Mouse (Mus musculus) heart, embryonic 16.5 days (tissue): ENCODE results near the gene Wwc1. TPM values are rescaled to one million over a fixed set of nuclear protein-coding genes. Genes with fewer than 3 reads are reported as not detected.

Experiments
- ATAC-seq: fragments of 200-750 bp; cut with Nextera tagmentation; replicated peaks from 2 replicates; pipeline ENCODE4 v1.8.0; 2017; ENCODE audit warnings: moderate number of reproducible peaks; ENCODE audit not compliant: insufficient read depth, low FRiP score; ENCODE audit errors: extremely low read depth
- H3K27ac ChIP-seq: fragments of 300-500 bp; sonication (generic); 2 replicates; pipeline ENCODE4 v1.5.1; 2014; ENCODE audit warnings: mild to moderate bottlenecking, low read length, control low read depth, moderate library complexity
- H3K27me3 ChIP-seq: fragments of 300-500 bp; sonication (generic); 2 replicates; pipeline ENCODE4 v1.6.1; 2014; ENCODE audit warnings: low read length, mixed read lengths; ENCODE audit not compliant: control insufficient read depth, insufficient read depth
- H3K36me3 ChIP-seq: fragments of 300-500 bp; sonication (generic); 2 replicates; pipeline ENCODE4 v1.6.1; 2014; ENCODE audit not compliant: control insufficient read depth, insufficient read depth
- H3K4me1 ChIP-seq: fragments of 300-500 bp; sonication (generic); 2 replicates; pipeline ENCODE4 v1.6.1; 2014; ENCODE audit warnings: low read length, mixed read lengths; ENCODE audit not compliant: control insufficient read depth, insufficient read depth
- H3K4me2 ChIP-seq: fragments of 300-500 bp; sonication (generic); 2 replicates; pipeline ENCODE4 v1.6.1; 2014; ENCODE audit warnings: low read depth, mild to moderate bottlenecking, control low read depth, low read length
- H3K4me3 ChIP-seq: fragments of 300-500 bp; sonication (generic); 2 replicates; pipeline ENCODE4 v1.5.1; 2014; ENCODE audit warnings: mild to moderate bottlenecking, control low read depth, low read length
- H3K9ac ChIP-seq: fragments of 300-500 bp; sonication (generic); 2 replicates; pipeline ENCODE4 v1.6.1; 2014; ENCODE audit warnings: low read length, control low read depth
- H3K9me3 ChIP-seq: fragments of 300-500 bp; sonication (generic); replicated peaks from 2 replicates; pipeline ENCODE4 v1.6.1; 2016; ENCODE audit warnings: low read length; ENCODE audit not compliant: control insufficient read depth
- WGBS: fragments of 180-500 bp; shearing (Covaris S2); extraction: QIAGEN DNeasy Blood & Tissue Kit; methylation state at CpG from one replicate; pipeline ENCODE4 v1.1.7; 2014; 5-methylcytosine and 5-hydroxymethylcytosine counted together
- polyA plus RNA-seq: library from polyadenylated mRNA; unstranded; fragments of >200 nt; fragmentation: Nextera tagmentation; extraction: Ambion mirVana; gene quantifications from 2 replicates; pipeline ENCODE4 v1.2.1, GENCODE M21; 2015

The Wwc1 gene
- polyA plus RNA-seq, 1 experiment from 2014 or later: 0.77 TPM

DNA sequence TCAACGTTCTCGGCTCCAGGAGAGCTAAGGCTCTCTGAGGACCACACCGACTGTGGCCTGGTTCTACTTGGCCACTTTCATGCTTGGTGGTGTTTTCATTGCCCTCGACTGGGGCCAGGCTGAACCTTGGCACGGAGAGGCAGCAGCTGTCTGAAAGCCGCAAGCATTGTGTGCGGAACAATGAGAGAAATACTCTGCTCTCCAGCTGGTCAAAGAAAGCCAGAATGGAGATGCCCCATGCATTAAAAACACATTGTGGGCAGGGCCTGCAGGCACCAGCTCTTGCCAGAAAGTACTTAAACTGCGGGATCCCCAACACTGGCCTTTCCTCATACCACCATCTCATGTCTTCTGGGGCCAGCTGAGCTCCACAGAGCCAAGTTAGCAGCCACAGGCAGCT lies 91.5 kb downstream of the Wwc1 start:
- Histone ChIP-seq H3K9me3 (no peaks in the 10 kb centered on the region), H3K27ac (no peak overlapping the region), H3K4me3 (no peak overlapping the region), H3K4me2 (no peak overlapping the region), H3K4me1 (peaks cover 14% of the 10 kb centered on the region), H3K9ac (no peak overlapping the region), H3K36me3 (no peaks in the 10 kb centered on the region), H3K27me3 (no peaks in the 10 kb centered on the region)
- WGBS: 82% methylated on average over 8 of the region's 8 CpGs
- ATAC-seq: no peak

DNA sequence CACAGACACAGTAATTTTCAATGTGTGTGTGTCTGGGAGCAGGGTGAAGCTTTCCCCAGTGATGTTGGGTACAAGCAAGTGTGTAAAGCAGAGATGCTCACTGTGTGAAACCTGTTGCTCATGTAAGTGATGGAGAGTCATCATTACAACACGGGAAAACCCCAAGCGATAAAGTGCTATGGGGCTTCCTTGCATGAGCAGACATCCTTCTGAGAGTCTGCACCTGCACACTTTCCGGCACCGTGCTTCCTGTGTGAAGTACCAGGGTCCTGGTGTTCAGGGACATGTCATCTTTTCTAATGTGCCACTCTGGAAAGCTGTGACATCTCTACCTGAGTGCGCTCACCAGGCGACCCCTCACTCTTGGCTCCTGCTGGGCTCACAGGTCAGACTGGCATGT lies 97.5 kb downstream of the Wwc1 start:
- Histone ChIP-seq H3K9me3 (no peaks in the 10 kb centered on the region), H3K4me1 (peaks cover 11% of the 10 kb centered on the region), H3K27me3 (no peaks in the 10 kb centered on the region), H3K4me3 (no peak overlapping the region), H3K27ac (no peak overlapping the region), H3K4me2 (no peak overlapping the region), H3K36me3 (no peaks in the 10 kb centered on the region), H3K9ac (no peak overlapping the region)
- 90% methylated on average over 6 of the region's 6 CpGs for WGBS
- no peak for ATAC-seq

DNA sequence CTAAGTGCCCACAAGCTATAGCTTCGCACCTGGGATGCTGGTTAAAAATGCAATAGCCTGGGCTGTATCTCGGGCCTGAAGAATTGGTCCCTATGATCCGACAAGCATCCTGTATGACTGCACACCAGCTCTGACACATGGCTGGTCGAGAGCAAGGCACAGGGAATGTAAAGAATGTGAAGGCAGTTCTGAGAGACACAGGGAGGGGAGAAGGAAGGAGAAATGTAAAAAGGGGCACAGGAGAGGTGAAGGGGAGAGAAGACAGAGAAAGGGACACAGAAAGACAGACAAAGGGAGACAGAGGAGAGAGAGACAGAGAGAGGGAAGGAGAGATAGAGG lies 101.8 kb downstream of the Wwc1 start:
- WGBS: 35% methylated on average over 4 of the region's 4 CpGs
- no peak overlapping the region for H3K27ac ChIP-seq
- ATAC-seq: no peak

DNA sequence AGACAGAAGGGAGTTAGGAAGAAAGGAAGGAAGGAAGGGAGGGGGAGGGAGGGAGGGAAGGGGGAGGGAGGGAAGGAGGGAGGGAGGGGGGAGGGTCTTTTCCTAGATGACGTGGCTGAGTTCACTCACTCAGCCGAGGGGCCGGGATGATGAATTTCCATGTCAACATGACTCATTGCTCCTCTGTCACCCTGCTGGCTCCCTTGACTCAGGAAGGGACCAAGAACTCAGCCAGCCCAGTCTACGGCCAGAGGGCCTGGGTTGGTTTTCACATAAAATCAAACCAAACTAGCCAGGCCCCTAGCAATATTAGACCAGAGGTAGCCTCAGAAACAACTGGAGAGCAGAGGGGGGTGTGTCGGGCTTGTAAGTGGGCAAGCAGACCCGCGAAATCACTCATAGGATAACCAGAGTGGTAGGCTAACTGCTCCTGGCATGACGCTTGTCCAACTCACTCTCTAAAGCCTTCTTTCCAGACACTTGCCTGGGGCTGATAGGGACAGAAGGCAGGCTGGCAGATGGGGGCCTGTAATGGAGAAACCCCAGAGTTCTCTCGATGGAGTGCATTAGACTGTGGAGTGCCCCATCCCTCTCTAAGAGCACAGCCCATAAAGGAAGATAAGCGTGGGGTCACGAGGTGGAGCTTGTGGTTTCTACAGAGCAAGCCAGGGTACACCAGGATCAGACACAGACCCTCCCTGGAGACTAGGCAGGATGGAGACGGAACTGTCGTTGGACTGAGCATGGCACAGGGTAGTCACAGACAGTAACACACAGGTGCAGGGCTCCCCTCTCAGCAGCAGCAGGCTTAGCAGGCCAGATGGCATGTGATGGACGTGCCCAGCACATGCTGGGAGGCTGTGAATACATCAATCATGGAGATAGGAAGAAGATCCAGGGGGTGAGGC lies 102.4 kb downstream of the Wwc1 start:
- Histone ChIP-seq H3K4me3 (no peak overlapping the region), H3K4me1 (peaks cover 17% of the 10 kb centered on the region), H3K27me3 (0 out of 2 replicates have a peak, but pooled peaks cover 2% of the 10 kb centered on the region), H3K4me2 (no peak overlapping the region), H3K36me3 (no peaks in the 10 kb centered on the region), H3K27ac (no peak overlapping the region), H3K9ac (no peak overlapping the region), H3K9me3 (no peaks in the 10 kb centered on the region)
- ATAC-seq: no peak; the same call in 1 of the 2 replicates
- WGBS: 29% methylated on average over 14 of the region's 14 CpGs

More for the DNA sequence above, 101.8 kb downstream of the Wwc1 start:
- Histone ChIP-seq H3K36me3 (no peaks in the 10 kb centered on the region), H3K4me2 (no peak overlapping the region), H3K9me3 (no peaks in the 10 kb centered on the region), H3K4me1 (peaks cover 16% of the 10 kb centered on the region), H3K4me3 (no peak overlapping the region), H3K27me3 (0 out of 2 replicates have a peak, but pooled peaks cover 2% of the 10 kb centered on the region), H3K9ac (no peak overlapping the region)

DNA sequence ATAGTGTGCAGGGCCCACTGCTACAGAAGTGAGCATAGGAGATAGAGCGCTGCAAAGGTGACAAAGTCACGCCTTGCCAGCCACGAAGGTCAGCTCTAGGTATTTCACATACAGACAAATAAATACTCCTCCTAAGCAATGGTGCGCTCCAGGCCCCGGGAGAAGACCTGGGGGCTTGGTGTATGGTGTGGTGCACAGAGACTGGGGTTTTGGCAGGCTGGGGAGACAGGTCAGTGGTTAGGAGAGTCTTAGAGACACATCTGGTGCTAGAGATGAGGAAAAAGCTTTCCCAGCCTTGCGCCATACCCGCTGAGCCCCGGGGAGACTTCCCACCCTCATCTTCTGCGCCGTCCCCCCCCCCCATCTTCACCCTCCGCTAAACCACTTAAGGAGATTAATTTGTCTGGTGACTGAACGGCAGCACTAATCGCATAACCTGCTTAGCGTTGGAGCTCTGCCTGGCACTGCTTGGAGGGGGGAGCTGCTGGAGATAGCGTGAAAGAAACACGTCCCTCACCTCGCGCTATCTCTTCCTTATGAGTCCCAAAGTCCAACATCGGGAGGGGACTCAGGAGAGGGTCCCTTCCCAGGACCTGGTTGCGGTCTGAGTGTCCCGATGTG lies 106.6 kb downstream of the Wwc1 start:
- Histone ChIP-seq H3K27me3 (0 out of 2 replicates have a peak, but pooled peaks cover 2% of the 10 kb centered on the region), H3K36me3 (no peaks in the 10 kb centered on the region), H3K4me1 (peaks cover 14% of the 10 kb centered on the region), H3K9me3 (no peaks in the 10 kb centered on the region), H3K4me2 (peak overlapping the region; percentile 56), H3K4me3 (peak overlapping the region; percentile 30), H3K9ac (peak overlapping the region; percentile 29), H3K27ac (no peak overlapping the region)
- no peak for ATAC-seq
- 26% methylated on average over 21 of the region's 21 CpGs for WGBS

DNA sequence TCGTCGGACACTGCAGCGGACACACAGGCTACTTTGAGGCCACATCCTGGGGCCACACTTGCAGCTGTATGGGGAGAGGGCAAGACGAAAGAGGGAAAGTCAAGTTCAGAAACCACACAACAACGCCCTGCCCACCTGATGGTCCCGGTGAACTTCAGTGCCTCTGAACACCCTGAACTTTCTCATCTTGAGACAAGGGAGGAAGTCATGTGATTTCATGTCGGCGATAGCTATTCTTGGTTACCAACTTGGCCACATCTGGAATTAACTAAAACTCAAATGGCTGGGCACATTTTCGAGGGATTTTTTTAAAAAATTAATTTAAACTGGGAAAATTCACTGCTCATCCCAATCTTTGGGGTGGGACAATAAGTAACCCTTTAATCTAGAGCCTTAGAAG lies 109.4 kb downstream of the Wwc1 start:
- H3K36me3 ChIP-seq: no peaks in the 10 kb centered on the region
- peaks cover 9% of the 10 kb centered on the region for H3K4me1 ChIP-seq
- no peak for ATAC-seq
- H3K9ac ChIP-seq: no peak overlapping the region
- H3K27ac ChIP-seq: no peak overlapping the region
- no peaks in the 10 kb centered on the region for H3K9me3 ChIP-seq
- no peak overlapping the region for H3K4me3 ChIP-seq
- WGBS: 79% methylated on average over 9 of the region's 9 CpGs
- 0 out of 2 replicates have a peak, but pooled peaks cover 2% of the 10 kb centered on the region for H3K27me3 ChIP-seq
- H3K4me2 ChIP-seq: no peak overlapping the region

DNA sequence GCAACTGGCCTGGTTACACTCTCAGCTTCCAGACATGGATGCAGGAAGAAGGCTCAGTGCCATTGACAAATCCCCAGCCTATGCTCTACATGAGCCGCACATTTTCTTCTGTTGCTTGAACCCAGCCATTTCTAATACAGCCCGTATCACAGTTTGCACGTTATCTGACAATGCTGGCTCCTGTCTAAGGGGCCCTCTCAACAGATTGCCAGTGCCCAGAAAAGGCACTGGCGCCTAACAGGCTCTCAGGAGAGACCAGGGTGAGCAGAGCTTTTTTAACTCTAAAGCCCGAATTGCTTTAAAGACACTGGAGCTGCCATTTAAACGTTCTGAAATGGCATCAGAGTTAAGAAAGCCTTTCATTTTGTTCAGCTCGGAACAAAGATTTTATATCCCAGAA lies 114.2 kb downstream of the Wwc1 start:
- WGBS: 42% methylated on average over 7 of the region's 7 CpGs
- H3K27ac ChIP-seq: no peak overlapping the region
- H3K4me1 ChIP-seq: peaks cover 11% of the 10 kb centered on the region
- no peaks in the 10 kb centered on the region for H3K9me3 ChIP-seq
- no peaks in the 10 kb centered on the region for H3K36me3 ChIP-seq
- H3K27me3 ChIP-seq: no peaks in the 10 kb centered on the region
- H3K4me2 ChIP-seq: peak overlapping the region; percentile 1; the same call in 1 of the 2 replicates
- ATAC-seq: peak; percentile 57; the same call in 1 of the 2 replicates
- no peak overlapping the region for H3K4me3 ChIP-seq
- no peak overlapping the region for H3K9ac ChIP-seq

DNA sequence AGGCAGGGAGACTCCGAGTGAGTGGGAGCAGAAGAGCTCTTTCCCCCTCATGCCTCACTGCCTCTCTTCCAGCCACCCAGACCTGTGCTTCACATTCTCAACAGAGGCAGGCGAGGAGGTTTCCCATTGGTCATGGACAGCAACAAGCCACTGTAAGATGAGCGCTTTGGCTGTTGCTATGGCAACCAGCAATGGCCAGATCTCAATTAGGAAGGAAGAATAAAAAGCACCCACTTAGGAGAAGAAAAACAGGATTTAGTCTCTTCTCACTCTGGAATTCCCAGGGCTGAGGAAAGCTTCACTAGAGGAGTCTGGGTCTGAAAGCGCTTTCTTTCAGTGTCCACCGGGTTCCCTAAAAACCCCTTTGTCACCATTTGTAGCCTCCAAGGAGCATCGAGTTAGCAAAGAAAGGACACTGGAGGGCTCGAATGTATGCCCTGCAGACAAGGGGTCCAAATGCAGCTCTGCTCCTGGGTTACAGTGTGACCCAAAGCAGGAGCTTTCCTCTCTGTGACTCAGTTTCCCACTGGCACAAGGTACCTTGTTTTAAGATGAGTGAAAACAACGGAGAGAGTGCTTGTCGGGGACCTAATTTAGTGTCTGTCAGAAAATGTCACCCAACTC lies 115.2 kb downstream of the Wwc1 start:
- no peaks in the 10 kb centered on the region for H3K27me3 ChIP-seq
- no peak for ATAC-seq
- no peak overlapping the region for H3K4me2 ChIP-seq
- no peak overlapping the region for H3K27ac ChIP-seq
- peaks cover 11% of the 10 kb centered on the region for H3K4me1 ChIP-seq
- H3K4me3 ChIP-seq: no peak overlapping the region
- no peaks in the 10 kb centered on the region for H3K36me3 ChIP-seq
- 45% methylated on average over 9 of the region's 9 CpGs for WGBS
- no peaks in the 10 kb centered on the region for H3K9me3 ChIP-seq
- H3K9ac ChIP-seq: no peak overlapping the region

DNA sequence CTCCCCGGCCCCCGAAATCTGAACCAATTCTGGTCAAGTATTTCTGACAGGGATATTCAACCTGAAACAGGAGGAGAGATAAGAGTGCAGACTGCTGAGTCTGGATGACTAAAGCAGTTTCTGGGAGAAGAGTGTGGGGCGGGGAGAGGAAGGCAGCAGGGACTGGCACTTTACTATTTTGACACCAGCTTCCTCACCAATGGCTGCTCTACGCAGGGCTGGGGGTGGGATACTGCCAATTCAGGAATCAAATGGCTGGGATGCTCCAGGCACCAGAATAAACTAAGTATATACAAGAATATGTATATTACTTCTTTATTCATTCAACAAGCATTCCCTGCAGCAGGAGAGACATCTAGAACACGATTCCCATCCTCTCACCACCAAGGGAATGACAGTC lies 116.7 kb downstream of the Wwc1 start:
- no peaks in the 10 kb centered on the region for H3K9me3 ChIP-seq
- H3K4me3 ChIP-seq: no peak overlapping the region
- H3K4me2 ChIP-seq: no peak overlapping the region
- no peak overlapping the region for H3K9ac ChIP-seq
- no peak for ATAC-seq
- H3K27ac ChIP-seq: no peak overlapping the region
- WGBS: 73% methylated on average over 5 of the region's 5 CpGs
- H3K4me1 ChIP-seq: peaks cover 11% of the 10 kb centered on the region
- H3K36me3 ChIP-seq: no peaks in the 10 kb centered on the region
- H3K27me3 ChIP-seq: no peaks in the 10 kb centered on the region
